In genomic region chr2:90917999-90918698, GRCm38 (mm10) we compare ENCODE assay signal across 8 mouse cellular contexts. TPM values are rescaled to one million over a fixed set of nuclear protein-coding genes. Genes with fewer than 3 reads are reported as not detected.
DNase-seq lines count a peak whose midpoint lies in the region; ATAC-seq and TF ChIP-seq lines count a peak whose summit lies in the region.

No protein-coding gene starts in this region.

- peaks cover 23% of the 10 kb centered on the region for H3K36me3 ChIP-seq in heart, embryonic 13.5 days
- peaks cover 8% of the 10 kb centered on the region for H3K36me3 ChIP-seq in hindbrain, embryonic 13.5 days
- peaks cover 16% of the 10 kb centered on the region for H3K36me3 ChIP-seq in limb, embryonic 14.5 days (ENCODE audit: control insufficient read depth, insufficient read depth, low read length)

- peak; percentile 37; the same call in 1 of the 2 replicates for ATAC-seq in heart, embryonic 13.5 days (ENCODE audit: extremely low read depth, insufficient number of reproducible peaks, low FRiP score, low TSS enrichment)
- peak; percentile 79 for ATAC-seq in hindbrain, embryonic 13.5 days (ENCODE audit: low FRiP score)
- ATAC-seq in limb, embryonic 14.5 days (ENCODE audit: low FRiP score, low read depth), result no peak

- peak overlapping the region; percentile 99 for H3K9ac ChIP-seq in heart, embryonic 13.5 days
- peak overlapping the region; percentile 95 for H3K9ac ChIP-seq in hindbrain, embryonic 13.5 days
- peak overlapping the region; percentile 99 for H3K9ac ChIP-seq in limb, embryonic 14.5 days (ENCODE audit: low read depth, low read length, severe bottlenecking)

- no peaks in the 10 kb centered on the region for H3K27me3 ChIP-seq in heart, embryonic 13.5 days (replicated peaks)
- H3K27me3 ChIP-seq in hindbrain, embryonic 13.5 days, result no peaks in the 10 kb centered on the region
- H3K27me3 ChIP-seq in limb, embryonic 14.5 days (ENCODE audit: control insufficient read depth, insufficient read depth, low read length), result no peaks in the 10 kb centered on the region

- no peak for TF ChIP-seq POLR2A in brain, embryonic 14.5 days (IDR thresholded peaks at IDR 0.05; ENCODE audit: borderline replicate concordance, extremely low read depth, insufficient read depth, insufficient read length, poor library complexity, severe bottlenecking)
- no peak for TF ChIP-seq POLR2A in limb, embryonic 14.5 days (IDR thresholded peaks at IDR 0.05; ENCODE audit: borderline replicate concordance, extremely low read depth, insufficient read depth, insufficient read length)

- no peak for TF ChIP-seq CTCF in brain, embryonic 14.5 days (IDR thresholded peaks at IDR 0.05; ENCODE audit: borderline replicate concordance, extremely low read depth, insufficient read depth, insufficient read length)

- H3K4me2 ChIP-seq in heart, embryonic 13.5 days, result peak overlapping the region; percentile 79
- peak overlapping the region; percentile 73 for H3K4me2 ChIP-seq in hindbrain, embryonic 13.5 days
- peak overlapping the region; percentile 88 for H3K4me2 ChIP-seq in limb, embryonic 14.5 days (replicated peaks; ENCODE audit: low read depth, low read length, severe bottlenecking)

- peak overlapping the region; percentile 85 for H3K4me3 ChIP-seq in heart, embryonic 13.5 days
- peak overlapping the region; percentile 66 for H3K4me3 ChIP-seq in hindbrain, embryonic 13.5 days
- H3K4me3 ChIP-seq in limb, embryonic 14.5 days (replicated peaks; ENCODE audit: low read length), result peak overlapping the region; percentile 68

- H3K27ac ChIP-seq in heart, embryonic 13.5 days (replicated peaks), result peak overlapping the region; percentile 98
- peak overlapping the region; percentile 91 for H3K27ac ChIP-seq in hindbrain, embryonic 13.5 days
- H3K27ac ChIP-seq in limb, embryonic 14.5 days (replicated peaks; ENCODE audit: low read depth, low read length), result peak overlapping the region; percentile 97

- DNase-seq in heart, adult 9 months (ENCODE audit: low spot score in 2 of 2), result no peak
- peak; percentile 25 for DNase-seq in brain, embryonic 14.5 days (ENCODE audit: low read depth)
- peak; percentile 38 for DNase-seq in limb, embryonic 14.5 days (ENCODE audit: low spot score)
- peak; percentile 74 for DNase-seq in naive thymus-derived CD4-positive, alpha-beta T cell, adult 2 months (ENCODE audit: low read depth)
- DNase-seq in urinary bladder, adult 2 months (ENCODE audit: low spot score), result no peak
- no peak for DNase-seq in gastrocnemius, postnatal 36 days

- no peaks in the 10 kb centered on the region for H3K9me3 ChIP-seq in heart, embryonic 13.5 days
- no peaks in the 10 kb centered on the region for H3K9me3 ChIP-seq in hindbrain, embryonic 13.5 days
- H3K9me3 ChIP-seq in limb, embryonic 14.5 days (ENCODE audit: control insufficient read depth, low read length), result no peaks in the 10 kb centered on the region

- 12% methylated on average over 16 of the region's 16 CpGs for WGBS in heart, embryonic 13.5 days
- 11% methylated on average over 15 of the region's 16 CpGs for WGBS in hindbrain, embryonic 13.5 days
- WGBS in limb, embryonic 14.5 days, result 10% methylated on average over 16 of the region's 16 CpGs

- H3K4me1 ChIP-seq in heart, embryonic 13.5 days, result peaks cover 52% of the 10 kb centered on the region
- H3K4me1 ChIP-seq in hindbrain, embryonic 13.5 days (replicated peaks), result peaks cover 41% of the 10 kb centered on the region
- peaks cover 15% of the 10 kb centered on the region for H3K4me1 ChIP-seq in limb, embryonic 14.5 days (ENCODE audit: control insufficient read depth, insufficient read depth, low read length)

- intact Hi-C loops in gastrocnemius, postnatal 36 days (cut with DNase I), result loop anchor here (1.0 to 5.0 kb wide), 2 partner anchors 22 to 144 kb away; partner anchors contain the start of gene Celf1

RNA-seq across cellular contexts. Expression of gene Ndufs3, which starts 13.5 kb away (rescaled TPM):
- 314 and 369 TPM in 2 replicates for polyA plus RNA-seq in heart, embryonic 13.5 days (2015; fragmentation: Nextera tagmentation; extraction: Ambion mirVana)
- 144 and 185 TPM in 2 replicates for polyA plus RNA-seq in brain, embryonic 14.5 days (2012; rRNA removed)
- 212 and 215 TPM in 2 replicates for polyA plus RNA-seq in hindbrain, embryonic 13.5 days (2015; fragmentation: Nextera tagmentation; extraction: Ambion mirVana)
- polyA plus RNA-seq in limb, embryonic 14.5 days (2012; rRNA removed), result 155 and 170 TPM in 2 replicates
- 207 and 219 TPM in 2 replicates for polyA plus RNA-seq in limb, embryonic 14.5 days (2014; fragmentation: Nextera tagmentation; extraction: Ambion mirVana)
- polyA plus RNA-seq in urinary bladder, adult 2 months (2012; rRNA removed), result 153 and 162 TPM in 2 replicates
- total RNA-seq in gastrocnemius, postnatal 36 days (2021), result 100 to 1,000 TPM; 448 to 474 TPM

RNA-seq across cellular contexts. Expression of gene Kbtbd4, which starts 13.6 kb away (rescaled TPM):
- polyA plus RNA-seq in heart, embryonic 13.5 days (2015; fragmentation: Nextera tagmentation; extraction: Ambion mirVana), result 26.8 and 27.7 TPM in 2 replicates
- polyA plus RNA-seq in brain, embryonic 14.5 days (2012; rRNA removed), result 42.3 and 44.8 TPM in 2 replicates
- polyA plus RNA-seq in hindbrain, embryonic 13.5 days (2015; fragmentation: Nextera tagmentation; extraction: Ambion mirVana), result 56.2 and 61.6 TPM in 2 replicates
- polyA plus RNA-seq in limb, embryonic 14.5 days (2012; rRNA removed), result 25.5 and 26.8 TPM in 2 replicates
- 30.5 and 33.8 TPM in 2 replicates for polyA plus RNA-seq in limb, embryonic 14.5 days (2014; fragmentation: Nextera tagmentation; extraction: Ambion mirVana)
- polyA plus RNA-seq in urinary bladder, adult 2 months (2012; rRNA removed), result 15.5 and 17.9 TPM in 2 replicates
- total RNA-seq in gastrocnemius, postnatal 36 days (2021), result 10 to 100 TPM; 13.6 to 14.2 TPM

RNA-seq across cellular contexts. Expression of gene Celf1, which starts 22.0 kb away (rescaled TPM):
- polyA plus RNA-seq in heart, embryonic 13.5 days (2015; fragmentation: Nextera tagmentation; extraction: Ambion mirVana), result 93.9 and 98.7 TPM in 2 replicates
- 119 and 130 TPM in 2 replicates for polyA plus RNA-seq in brain, embryonic 14.5 days (2012; rRNA removed)
- 108 and 121 TPM in 2 replicates for polyA plus RNA-seq in hindbrain, embryonic 13.5 days (2015; fragmentation: Nextera tagmentation; extraction: Ambion mirVana)
- polyA plus RNA-seq in limb, embryonic 14.5 days (2012; rRNA removed), result 70.3 and 73.1 TPM in 2 replicates
- 51.5 and 52.2 TPM in 2 replicates for polyA plus RNA-seq in limb, embryonic 14.5 days (2014; fragmentation: Nextera tagmentation; extraction: Ambion mirVana)
- 90.1 and 90.7 TPM in 2 replicates for polyA plus RNA-seq in urinary bladder, adult 2 months (2012; rRNA removed)
- total RNA-seq in gastrocnemius, postnatal 36 days (2021), result 10 to 100 TPM; 50.0 to 51.4 TPM

RNA-seq across cellular contexts. Expression of gene C1qtnf4, which starts 32.5 kb away (rescaled TPM):
- polyA plus RNA-seq in heart, embryonic 13.5 days (2015; fragmentation: Nextera tagmentation; extraction: Ambion mirVana), result 9.8 and 12.9 TPM in 2 replicates
- 165 and 182 TPM in 2 replicates for polyA plus RNA-seq in brain, embryonic 14.5 days (2012; rRNA removed)
- polyA plus RNA-seq in hindbrain, embryonic 13.5 days (2015; fragmentation: Nextera tagmentation; extraction: Ambion mirVana), result 31.2 and 46.2 TPM in 2 replicates
- 28.6 and 38.1 TPM in 2 replicates for polyA plus RNA-seq in limb, embryonic 14.5 days (2012; rRNA removed)
- 32.0 and 35.0 TPM in 2 replicates for polyA plus RNA-seq in limb, embryonic 14.5 days (2014; fragmentation: Nextera tagmentation; extraction: Ambion mirVana)
- 4.9 and 7.2 TPM in 2 replicates for polyA plus RNA-seq in urinary bladder, adult 2 months (2012; rRNA removed)
- total RNA-seq in gastrocnemius, postnatal 36 days (2021), result 1 to 10 TPM; 2.7 to 4.1 TPM

Comparison
In these comparisons a context has a peak if more than half of its experiments do, and no peak if none do; other contexts are left out.
1. DNase-seq: peak in brain, embryonic 14.5 days (single experiment), limb, embryonic 14.5 days (single experiment) and naive thymus-derived CD4-positive, alpha-beta T cell, adult 2 months (single experiment); none in heart, adult 9 months (0 of 2), urinary bladder, adult 2 months (single experiment) and gastrocnemius, postnatal 36 days (0 of 2).
2. Peak in every context shown above with its lines, with median percentiles within 50 percentile points of each other: H3K27ac ChIP-seq, H3K4me2 ChIP-seq, H3K4me3 ChIP-seq and H3K9ac ChIP-seq.